Mouse (Mus musculus): ENCODE results near the gene Entr1. TPM values are rescaled to one million over a fixed set of nuclear protein-coding genes. Genes with fewer than 3 reads are reported as not detected.

Entr1 gene
- total and polyA plus RNA-seq, 2 experiments from 2014 or later: 156 to 157 TPM

GRCm38 (mm10) chr2:26409362-26409761 lies 20.2 kb upstream of the Entr1 start:
- H3K4me1 ChIP-seq (ENCODE audit: insufficient read depth, low read length): peaks cover 30% of the 10 kb centered on the region
- H3K27me3 ChIP-seq (ENCODE audit: insufficient read depth, low read length): no peaks in the 10 kb centered on the region
- DNase-seq (ENCODE audit: low spot score): no peak
- H3K9ac ChIP-seq (replicated peaks; ENCODE audit: low read length, poor library complexity, severe bottlenecking): no peak overlapping the region
- peak overlapping the region; percentile 84; the same call in 1 of the 2 replicates for H3K4me3 ChIP-seq (ENCODE audit: low read depth, low read length)
- 59% methylated on average over 3 of the region's 3 CpGs for WGBS
- peak overlapping the region; percentile 84 for H3K4me2 ChIP-seq (ENCODE audit: low read depth, low read length, poor library complexity, severe bottlenecking)
- no peak for TF ChIP-seq CTCF (IDR thresholded peaks at IDR 0.05)
- ATAC-seq (ENCODE audit: low FRiP score): no peak; the same call in 1 of the 2 replicates
- peaks cover 34% of the 10 kb centered on the region for H3K36me3 ChIP-seq (ENCODE audit: insufficient read depth, low read length)
- no peak overlapping the region for H3K27ac ChIP-seq (ENCODE audit: low read depth, low read length)
- H3K9me3 ChIP-seq (ENCODE audit: low read length): no peaks in the 10 kb centered on the region

GRCm38 (mm10) chr2:26408515-26409356 lies 19.6 kb upstream of the Entr1 start, which contains the start of gene Inpp5e:
Gene Inpp5e (minus strand): TSS chr2:26409203.
- WGBS: under 1% methylated on average over 55 of the region's 57 CpGs
- ATAC-seq (ENCODE audit: low FRiP score) (peak; percentile 94), DNase-seq (ENCODE audit: low spot score) (peak; percentile 95)
- Histone ChIP-seq H3K4me2 (ENCODE audit: low read depth, low read length, poor library complexity, severe bottlenecking) (peak within 1 kb of the TSS; percentile 84), H3K9ac (replicated peaks; ENCODE audit: low read length, poor library complexity, severe bottlenecking) (peak within 1 kb of the TSS; percentile 85), H3K27me3 (ENCODE audit: insufficient read depth, low read length) (no peaks in the 10 kb centered on the region), H3K9me3 (ENCODE audit: low read length) (no peaks in the 10 kb centered on the region), H3K4me1 (ENCODE audit: insufficient read depth, low read length) (peaks cover 30% of the 10 kb centered on the region), H3K4me3 (ENCODE audit: low read depth, low read length) (peak within 1 kb of the TSS; percentile 84), H3K27ac (ENCODE audit: low read depth, low read length) (peak within 1 kb of the TSS; percentile 74), H3K36me3 (ENCODE audit: insufficient read depth, low read length) (peaks cover 28% of the 10 kb centered on the region)
- peak; percentile 95 for TF ChIP-seq CTCF (IDR thresholded peaks at IDR 0.05)

- DNase-seq (ENCODE audit: low spot score): no peak
- Histone ChIP-seq H3K27me3 (ENCODE audit: insufficient read depth, low read length) (no peaks in the 10 kb centered on the region), H3K9ac (replicated peaks; ENCODE audit: low read length, poor library complexity, severe bottlenecking) (no peak overlapping the region), H3K36me3 (ENCODE audit: insufficient read depth, low read length) (peaks cover 36% of the 10 kb centered on the region), H3K9me3 (ENCODE audit: low read length) (no peaks in the 10 kb centered on the region), H3K27ac (ENCODE audit: low read depth, low read length) (no peak overlapping the region), H3K4me1 (ENCODE audit: insufficient read depth, low read length) (peaks cover 30% of the 10 kb centered on the region), H3K4me3 (ENCODE audit: low read depth, low read length) (no peak overlapping the region), H3K4me2 (ENCODE audit: low read depth, low read length, poor library complexity, severe bottlenecking) (no peak overlapping the region)
- no peak for TF ChIP-seq CTCF (IDR thresholded peaks at IDR 0.05)
- WGBS: 76% methylated on average over 8 of the region's 8 CpGs
- no peak for ATAC-seq (ENCODE audit: low FRiP score)
Measured at GRCm38 (mm10) chr2:26403306-26403705, 14.2 kb upstream of the Entr1 start.

- no peak for DNase-seq (ENCODE audit: low spot score)
- Histone ChIP-seq H3K9ac (replicated peaks; ENCODE audit: low read length, poor library complexity, severe bottlenecking) (no peak overlapping the region), H3K27me3 (ENCODE audit: insufficient read depth, low read length) (no peaks in the 10 kb centered on the region), H3K4me1 (ENCODE audit: insufficient read depth, low read length) (peaks cover 20% of the 10 kb centered on the region), H3K36me3 (ENCODE audit: insufficient read depth, low read length) (peaks cover 46% of the 10 kb centered on the region), H3K9me3 (ENCODE audit: low read length) (no peaks in the 10 kb centered on the region), H3K27ac (ENCODE audit: low read depth, low read length) (no peak overlapping the region), H3K4me2 (ENCODE audit: low read depth, low read length, poor library complexity, severe bottlenecking) (no peak overlapping the region), H3K4me3 (ENCODE audit: low read depth, low read length) (no peak overlapping the region)
- TF ChIP-seq CTCF (IDR thresholded peaks at IDR 0.05): no peak
- no peak for ATAC-seq (ENCODE audit: low FRiP score)
- 91% methylated on average over 1 of the region's 1 CpGs for WGBS
Measured at GRCm38 (mm10) chr2:26402265-26402664, 13.1 kb upstream of the Entr1 start.

GRCm38 (mm10) chr2:26401023-26401422 lies 11.9 kb upstream of the Entr1 start:
- DNase-seq (ENCODE audit: low spot score): no peak
- 90% methylated on average over 4 of the region's 4 CpGs for WGBS
- H3K36me3 ChIP-seq (ENCODE audit: insufficient read depth, low read length): peaks cover 57% of the 10 kb centered on the region
- no peaks in the 10 kb centered on the region for H3K9me3 ChIP-seq (ENCODE audit: low read length)
- no peak overlapping the region for H3K9ac ChIP-seq (replicated peaks; ENCODE audit: low read length, poor library complexity, severe bottlenecking)
- no peak for TF ChIP-seq CTCF (IDR thresholded peaks at IDR 0.05)
- no peak overlapping the region for H3K4me2 ChIP-seq (ENCODE audit: low read depth, low read length, poor library complexity, severe bottlenecking)
- peaks cover 9% of the 10 kb centered on the region; the same call in 1 of the 2 replicates for H3K4me1 ChIP-seq (ENCODE audit: insufficient read depth, low read length)
- H3K27ac ChIP-seq (ENCODE audit: low read depth, low read length): no peak overlapping the region
- H3K4me3 ChIP-seq (ENCODE audit: low read depth, low read length): no peak overlapping the region
- H3K27me3 ChIP-seq (ENCODE audit: insufficient read depth, low read length): no peaks in the 10 kb centered on the region
- no peak for ATAC-seq (ENCODE audit: low FRiP score)

GRCm38 (mm10) chr2:26400296-26400695 lies 11.2 kb upstream of the Entr1 start:
- no peak overlapping the region for H3K4me2 ChIP-seq (ENCODE audit: low read depth, low read length, poor library complexity, severe bottlenecking)
- H3K9ac ChIP-seq (replicated peaks; ENCODE audit: low read length, poor library complexity, severe bottlenecking): no peak overlapping the region
- 90% methylated on average over 5 of the region's 5 CpGs for WGBS
- no peak for DNase-seq (ENCODE audit: low spot score)
- no peaks in the 10 kb centered on the region for H3K9me3 ChIP-seq (ENCODE audit: low read length)
- peaks cover 65% of the 10 kb centered on the region for H3K36me3 ChIP-seq (ENCODE audit: insufficient read depth, low read length)
- no peaks in the 10 kb centered on the region for H3K27me3 ChIP-seq (ENCODE audit: insufficient read depth, low read length)
- no peak for ATAC-seq (ENCODE audit: low FRiP score)
- H3K27ac ChIP-seq (ENCODE audit: low read depth, low read length): no peak overlapping the region
- H3K4me1 ChIP-seq (ENCODE audit: insufficient read depth, low read length): 0 out of 2 replicates have a peak, but pooled peaks cover 6% of the 10 kb centered on the region
- no peak overlapping the region for H3K4me3 ChIP-seq (ENCODE audit: low read depth, low read length)
- TF ChIP-seq CTCF (IDR thresholded peaks at IDR 0.05): no peak

Measured in midbrain, postnatal 0 days (tissue).